Mouse (Mus musculus): Measurements from ENCODE around the gene Tchp. TPM values are rescaled to one million over a fixed set of nuclear protein-coding genes. Genes with fewer than 3 reads are reported as not detected.

The Tchp gene
- total RNA-seq (2023), result 10 to 100 TPM in 1 of 2 experiments, 1 to 10 TPM in 1; 7.6 to 11.7 TPM

GRCm38 (mm10) chr5:114707265-114708068 is at the start of gene Tchp:
Tchp (plus strand) TSS chr5:114707760.

GRCm38 (mm10) chr5:114658255-114658654 is 49.3 kb upstream of the Tchp start, which contains the start of gene Trpv4:
Trpv4 (minus strand) TSS chr5:114658421.

GRCm38 (mm10) chr5:114690633-114691567 is 16.7 kb upstream of the Tchp start, which contains the start of gene Gltp:
Gltp (minus strand) TSS chr5:114690984.

Other genes starting within 250 kb of the Tchp start
- under 1 TPM; 0.52 to 0.70 TPM for gene Fam222a, start 139.7 kb upstream of the Tchp start, total RNA-seq (2023)
- 10 to 100 TPM in 1 of 2 experiments, 1 to 10 TPM in 1; 7.4 to 11.9 TPM for gene Trpv4, start 49.3 kb upstream of the Tchp start, total RNA-seq (2023)
- gene Gltp, start 16.8 kb upstream of the Tchp start, total RNA-seq (2023), result 100 to 1,000 TPM; 175 to 179 TPM
- gene Ankrd13a, start 66.9 kb downstream of the Tchp start, total RNA-seq (2023), result 100 to 1,000 TPM; 156 to 165 TPM
- 100 to 1,000 TPM; 144 to 147 TPM for gene Git2, start 67.8 kb downstream of the Tchp start, total RNA-seq (2023)
- 10 to 100 TPM; 34.2 to 43.0 TPM for gene 1500011B03Rik, start 115.7 kb downstream of the Tchp start, total RNA-seq (2023)
- gene 4930519G04Rik, start 145.9 kb downstream of the Tchp start, total RNA-seq (2023), result not detected
- not detected for gene Gm9936, start 150.9 kb downstream of the Tchp start, total RNA-seq (2023)
- 10 to 100 TPM; 39.8 to 50.6 TPM for gene Oasl2, start 189.2 kb downstream of the Tchp start, total RNA-seq (2023)
- 10 to 100 TPM; 12.9 to 15.3 TPM for gene Oasl1, start 215.5 kb downstream of the Tchp start, total RNA-seq (2023)
- gene 2210016L21Rik, start 234.4 kb downstream of the Tchp start, total RNA-seq (2023), result 10 to 100 TPM; 16.4 to 20.3 TPM